In genomic region chrX:35889800-35890106, GRCm38 (mm10) we compare ENCODE assay signal across 8 mouse cellular contexts. TPM values are rescaled to one million over a fixed set of nuclear protein-coding genes. Genes with fewer than 3 reads are reported as not detected.
DNase-seq lines count a peak whose midpoint lies in the region; ATAC-seq and TF ChIP-seq lines count a peak whose summit lies in the region.

No protein-coding gene starts in this region.

- H3K4me1 ChIP-seq in kidney, embryonic 15.5 days: no peaks in the 10 kb centered on the region
- H3K4me1 ChIP-seq in CH12.LX (ENCODE audit: control insufficient read depth in 1 of 2, insufficient read depth in 2 of 2): peaks cover 0 to 18% of the 10 kb centered on the region in 2 experiments; a peak in 2 of 4 replicates
- H3K4me1 ChIP-seq in midbrain, postnatal 0 days (ENCODE audit: insufficient read depth, low read length): no peaks in the 10 kb centered on the region

- no peaks in the 10 kb centered on the region for H3K9me3 ChIP-seq in kidney, embryonic 15.5 days (replicated peaks)
- H3K9me3 ChIP-seq in CH12.LX (replicated peaks; ENCODE audit: low read length): no peaks in the 10 kb centered on the region
- H3K9me3 ChIP-seq in midbrain, postnatal 0 days (ENCODE audit: low read length): no peaks in the 10 kb centered on the region

- TF ChIP-seq CTCF in CH12.LX (conservative IDR thresholded peaks at IDR 0.05 in 1 of 2, IDR thresholded peaks at IDR 0.05 in 1 of 2; ENCODE audit: low read depth in 2 of 2, low read length in 2 of 2): no peak
- no peak for TF ChIP-seq CTCF in midbrain, postnatal 0 days (IDR thresholded peaks at IDR 0.05)

- H3K27ac ChIP-seq in kidney, embryonic 15.5 days: no peak overlapping the region
- H3K27ac ChIP-seq in CH12.LX (ENCODE audit: insufficient read depth, low read depth): peak overlapping the region; percentile 9; the same call in 1 of the 2 replicates
- H3K27ac ChIP-seq in midbrain, postnatal 0 days (ENCODE audit: low read depth, low read length): 0 out of 2 replicates have a peak overlapping the region, but pooled peaks have one; percentile 51

- no peak for DNase-seq in kidney, postnatal 25 days
- DNase-seq in CH12.LX (ENCODE audit: extremely low read depth) (no peak), MN1 (ENCODE audit: low spot score) (no peak)
- DNase-seq in embryo, embryonic 9.5 days (ENCODE audit: extremely low spot score): peak; percentile 6
- no peak for DNase-seq in midbrain, postnatal 0 days (ENCODE audit: low spot score)
- DNase-seq in adrenal gland, postnatal 4 days (ENCODE audit: low spot score in 2 of 2): no peak

- peak; percentile 8; the same call in 1 of the 2 replicates for ATAC-seq in kidney, embryonic 15.5 days (replicated peaks; ENCODE audit: low FRiP score)
- ATAC-seq in inflammation-experienced regulatory T-cells, adult 6 months: peak; percentile 6
- peak; percentile 52 for ATAC-seq in midbrain, postnatal 0 days (ENCODE audit: low FRiP score)

- H3K79me2 ChIP-seq in CH12.LX (replicated peaks; ENCODE audit: control insufficient read depth, extremely low read depth, insufficient read depth, poor library complexity, severe bottlenecking): peaks cover 30% of the 10 kb centered on the region

- TF ChIP-seq POLR2A in CH12.LX (IDR thresholded peaks at IDR 0.05; ENCODE audit: low read depth, low read length): no peak

- TF ChIP-seq EP300 in CH12.LX (IDR thresholded peaks at IDR 0.05; ENCODE audit: low read length): no peak

- peak overlapping the region; percentile 60 for H3K4me3 ChIP-seq in kidney, embryonic 15.5 days (replicated peaks)
- peak overlapping the region; percentile 61 to 85 (median 70) for H3K4me3 ChIP-seq in CH12.LX (replicated peaks in 1 of 3; ENCODE audit: low read depth in 2 of 3, low read length in 2 of 3, poor library complexity in 1 of 3)
- peak overlapping the region; percentile 59 for H3K4me3 ChIP-seq in midbrain, postnatal 0 days (ENCODE audit: low read depth, low read length)

- H3K27me3 ChIP-seq in kidney, embryonic 15.5 days: no peaks in the 10 kb centered on the region
- H3K27me3 ChIP-seq in CH12.LX (replicated peaks): no peaks in the 10 kb centered on the region
- no peaks in the 10 kb centered on the region for H3K27me3 ChIP-seq in midbrain, postnatal 0 days (ENCODE audit: insufficient read depth, low read length)

- in situ Hi-C loops in CH12.LX (cut with MboI; ENCODE audit: low pct_ligation_motif_present, low pct_unique_long_range_greater_than_20kb, low sequenced_read_pairs): loop anchor here (10.0 kb wide), 1 partner anchor 105 kb away; no protein-coding TSS in a partner anchor

- H3K36me3 ChIP-seq in kidney, embryonic 15.5 days: no peaks in the 10 kb centered on the region
- no peaks in the 10 kb centered on the region for H3K36me3 ChIP-seq in CH12.LX (replicated peaks in 1 of 2; ENCODE audit: control insufficient read depth in 1 of 2, insufficient read depth in 1 of 2, low read length in 1 of 2)
- H3K36me3 ChIP-seq in midbrain, postnatal 0 days (ENCODE audit: insufficient read depth, low read length): no peaks in the 10 kb centered on the region

- 19% methylated on average over 8 of the region's 8 CpGs for WGBS in kidney, embryonic 15.5 days
- WGBS in midbrain, postnatal 0 days: 11% methylated on average over 8 of the region's 8 CpGs

- no peak for TF ChIP-seq RAD21 in CH12.LX (IDR thresholded peaks at IDR 0.05; ENCODE audit: low read depth, low read length)

- dilution Hi-C loops in CH12.LX (cut with MboI; ENCODE audit: extremely low pct_ligation_motif_present, extremely low pct_unique_long_range_greater_than_20kb, low sequenced_read_pairs): no loop called here

- H3K9ac ChIP-seq in kidney, embryonic 15.5 days: peak overlapping the region; percentile 58; the same call in 1 of the 2 replicates
- peak overlapping the region; percentile 80 for H3K9ac ChIP-seq in CH12.LX (ENCODE audit: insufficient read depth, low read depth)
- H3K9ac ChIP-seq in midbrain, postnatal 0 days (replicated peaks; ENCODE audit: low read length, poor library complexity, severe bottlenecking): peak overlapping the region; percentile 51; the same call in 1 of the 2 replicates

- peak overlapping the region; percentile 68 for H3K4me2 ChIP-seq in kidney, embryonic 15.5 days
- peak overlapping the region; percentile 37; the same call in 1 of the 2 replicates for H3K4me2 ChIP-seq in CH12.LX (ENCODE audit: insufficient read depth, low read depth, poor library complexity, severe bottlenecking)
- peak overlapping the region; percentile 58 for H3K4me2 ChIP-seq in midbrain, postnatal 0 days (ENCODE audit: low read depth, low read length, poor library complexity, severe bottlenecking)

TF ChIP-seq in CH12.LX, 34 proteins besides CTCF, POLR2A, EP300 and RAD21:
- TF ChIP-seq ELF1 (IDR thresholded peaks at IDR 0.05; ENCODE audit: low read depth, low read length) (no peak), TCF12 (IDR thresholded peaks at IDR 0.05; ENCODE audit: low read depth, low read length) (no peak), HCFC1 (IDR thresholded peaks at IDR 0.05; ENCODE audit: low read depth, low read length) (no peak), RCOR1 (conservative IDR thresholded peaks at IDR 0.05; ENCODE audit: low read depth, low read length) (no peak), BHLHE40 (IDR thresholded peaks at IDR 0.05; ENCODE audit: low read depth, low read length) (no peak), ETS1 (conservative IDR thresholded peaks at IDR 0.05; ENCODE audit: low read depth, low read length) (no peak), MAZ (IDR thresholded peaks at IDR 0.05; ENCODE audit: low read depth, low read length) (no peak), IRF4 (IDR thresholded peaks at IDR 0.05; ENCODE audit: low read depth, low read length) (no peak), NELFE (IDR thresholded peaks at IDR 0.05; ENCODE audit: low read depth, low read length) (no peak), SMC3 (IDR thresholded peaks at IDR 0.05; ENCODE audit: low read depth, low read length) (no peak), MAX (IDR thresholded peaks at IDR 0.05; ENCODE audit: low read length) (no peak), MAFK (IDR thresholded peaks at IDR 0.05; ENCODE audit: insufficient replicate concordance, low read length) (no peak), MEF2A (IDR thresholded peaks at IDR 0.05; ENCODE audit: borderline replicate concordance, low read depth, low read length) (no peak), CHD2 (IDR thresholded peaks at IDR 0.05; ENCODE audit: low read length) (no peak), CHD1 (IDR thresholded peaks at IDR 0.05; ENCODE audit: low read depth, low read length) (no peak), ZKSCAN1 (IDR thresholded peaks at IDR 0.05; ENCODE audit: borderline replicate concordance, low read depth, low read length) (no peak), MXI1 (IDR thresholded peaks at IDR 0.05; ENCODE audit: low read depth, low read length) (no peak), SIN3A (IDR thresholded peaks at IDR 0.05; ENCODE audit: low read length) (no peak), GABPA (IDR thresholded peaks at IDR 0.05; ENCODE audit: insufficient replicate concordance, low read depth, low read length) (no peak)

RNA-seq across cellular contexts. Expression of gene Dock11, which starts 1.1 kb away (rescaled TPM):
- 11.5 and 13.2 TPM in 2 replicates for polyA plus RNA-seq in kidney, embryonic 15.5 days (2015; fragmentation: Nextera tagmentation; extraction: Ambion mirVana)
- total RNA-seq in CH12.LX (2012; rRNA removed) (25.1 and 25.4 TPM in 2 replicates), CH12.LX (2014; rRNA removed) (47.6 and 61.0 TPM in 2 replicates)
- polyA plus RNA-seq in CH12.LX (2012; ENCODE audit: insufficient read length, low read depth): 30.4 and 31.8 TPM in 2 replicates
- 10 to 100 TPM; 39.5 to 49.9 (median 41.4) TPM for polyA plus RNA-seq in inflammation-experienced regulatory T-cells, adult 6 months (2017; shearing (Covaris generic))
- 21.4 and 25.8 TPM in 2 replicates for total RNA-seq in midbrain, postnatal 0 days (2014; rRNA removed)
- 4.4 and 5.6 TPM in 2 replicates for polyA plus RNA-seq in midbrain, postnatal 0 days (2015; fragmentation: Nextera tagmentation; extraction: Ambion mirVana)
- total RNA-seq in adrenal gland, postnatal 4 days (2021): 10 to 100 TPM; 16.8 to 17.3 TPM
